Mouse (Mus musculus): ENCODE data around the gene Nudt6. TPM values are rescaled to one million over a fixed set of nuclear protein-coding genes. Genes with fewer than 3 reads are reported as not detected.
A peak's percentile ranks its signal among the peaks of the same experiment; 100 is the strongest.

The Nudt6 gene
- polyA plus RNA-seq (2015; fragmentation: Nextera tagmentation; extraction: Ambion mirVana), result 13.4 and 13.7 TPM in 2 replicates

- Histone ChIP-seq H3K4me1 (replicated peaks) (peaks cover 18% of the 10 kb centered on the region), H3K4me2 (peak within 1 kb of the TSS; percentile 88), H3K36me3 (peaks cover 4% of the 10 kb centered on the region; the same call in 1 of the 2 replicates), H3K9ac (peak within 1 kb of the TSS; percentile 75), H3K4me3 (peak within 1 kb of the TSS; percentile 87), H3K27me3 (no peaks in the 10 kb centered on the region), H3K9me3 (replicated peaks) (no peaks in the 10 kb centered on the region), H3K27ac (peak within 1 kb of the TSS; percentile 96)
- 0% methylated on average over 50 of the region's 50 CpGs for WGBS
- peak; percentile 87 for ATAC-seq (replicated peaks; ENCODE audit: insufficient number of reproducible peaks, insufficient read depth, low FRiP score, low read depth)
Observed at GRCm38 (mm10) chr3:37420072-37420471, at the start of gene Nudt6. Gene Nudt6, minus strand, starts transcription at chr3:37420211.

GRCm38 (mm10) chr3:37469353-37469752 lies 49.3 kb upstream of the Nudt6 start:
- H3K27ac ChIP-seq, result no peak overlapping the region
- H3K4me2 ChIP-seq, result no peak overlapping the region
- H3K4me1 ChIP-seq (replicated peaks), result no peaks in the 10 kb centered on the region
- H3K9ac ChIP-seq, result no peak overlapping the region
- H3K4me3 ChIP-seq, result no peak overlapping the region
- no peak for ATAC-seq (replicated peaks; ENCODE audit: insufficient number of reproducible peaks, insufficient read depth, low FRiP score, low read depth)
- no peaks in the 10 kb centered on the region for H3K9me3 ChIP-seq (replicated peaks)
- no peaks in the 10 kb centered on the region for H3K36me3 ChIP-seq
- 67% methylated on average over 4 of the region's 4 CpGs for WGBS
- no peaks in the 10 kb centered on the region for H3K27me3 ChIP-seq

- whole genome bisulfite sequencing, result 84% methylated on average over 2 of the region's 2 CpGs
- H3K27ac ChIP-seq, result no peak overlapping the region
- H3K4me3 ChIP-seq, result no peak overlapping the region
- no peaks in the 10 kb centered on the region for H3K36me3 ChIP-seq
- no peaks in the 10 kb centered on the region for H3K4me1 ChIP-seq (replicated peaks)
- H3K9ac ChIP-seq, result no peak overlapping the region
- no peaks in the 10 kb centered on the region for H3K27me3 ChIP-seq
- no peak for ATAC-seq (replicated peaks; ENCODE audit: insufficient number of reproducible peaks, insufficient read depth, low FRiP score, low read depth)
- H3K9me3 ChIP-seq (replicated peaks), result no peaks in the 10 kb centered on the region
- H3K4me2 ChIP-seq, result no peak overlapping the region
Observed at GRCm38 (mm10) chr3:37468170-37468569, 48.2 kb upstream of the Nudt6 start.

- Histone ChIP-seq H3K9ac (no peak overlapping the region), H3K4me2 (no peak overlapping the region), H3K9me3 (replicated peaks) (no peaks in the 10 kb centered on the region), H3K27me3 (no peaks in the 10 kb centered on the region), H3K4me1 (replicated peaks) (no peaks in the 10 kb centered on the region), H3K36me3 (no peaks in the 10 kb centered on the region), H3K27ac (no peak overlapping the region), H3K4me3 (no peak overlapping the region)
- no peak for ATAC-seq (replicated peaks; ENCODE audit: insufficient number of reproducible peaks, insufficient read depth, low FRiP score, low read depth)
- WGBS, result 63% methylated on average over 1 of the region's 1 CpGs
Observed at GRCm38 (mm10) chr3:37455992-37456391, 36.0 kb upstream of the Nudt6 start.

- Histone ChIP-seq H3K27me3 (no peaks in the 10 kb centered on the region), H3K9ac (no peak overlapping the region), H3K4me3 (no peak overlapping the region), H3K4me2 (no peak overlapping the region), H3K4me1 (replicated peaks) (no peaks in the 10 kb centered on the region), H3K27ac (no peak overlapping the region), H3K9me3 (replicated peaks) (no peaks in the 10 kb centered on the region), H3K36me3 (0 out of 2 replicates have a peak, but pooled peaks cover 2% of the 10 kb centered on the region)
- no peak for ATAC-seq (replicated peaks; ENCODE audit: insufficient number of reproducible peaks, insufficient read depth, low FRiP score, low read depth)
- WGBS, result 81% methylated on average over 2 of the region's 2 CpGs
Observed at GRCm38 (mm10) chr3:37443409-37443808, 23.4 kb upstream of the Nudt6 start.

- Histone ChIP-seq H3K9me3 (replicated peaks) (no peaks in the 10 kb centered on the region), H3K27ac (no peak overlapping the region), H3K27me3 (no peaks in the 10 kb centered on the region), H3K4me1 (replicated peaks) (no peaks in the 10 kb centered on the region), H3K4me3 (no peak overlapping the region), H3K4me2 (no peak overlapping the region), H3K9ac (no peak overlapping the region), H3K36me3 (no peaks in the 10 kb centered on the region; the same call in 1 of the 2 replicates)
- ATAC-seq (replicated peaks; ENCODE audit: insufficient number of reproducible peaks, insufficient read depth, low FRiP score, low read depth), result no peak
- 65% methylated on average over 1 of the region's 1 CpGs for WGBS
Observed at GRCm38 (mm10) chr3:37439770-37440169, 19.8 kb upstream of the Nudt6 start.

- no peaks in the 10 kb centered on the region for H3K27me3 ChIP-seq
- no peaks in the 10 kb centered on the region for H3K4me1 ChIP-seq (replicated peaks)
- no peak overlapping the region for H3K4me2 ChIP-seq
- no peak for ATAC-seq (replicated peaks; ENCODE audit: insufficient number of reproducible peaks, insufficient read depth, low FRiP score, low read depth)
- H3K36me3 ChIP-seq, result peaks cover 24% of the 10 kb centered on the region
- no peaks in the 10 kb centered on the region for H3K9me3 ChIP-seq (replicated peaks)
- H3K9ac ChIP-seq, result no peak overlapping the region
- H3K27ac ChIP-seq, result no peak overlapping the region
- no peak overlapping the region for H3K4me3 ChIP-seq
Observed at GRCm38 (mm10) chr3:37430359-37430758, 10.3 kb upstream of the Nudt6 start.

- no peak overlapping the region for H3K27ac ChIP-seq
- H3K27me3 ChIP-seq, result no peaks in the 10 kb centered on the region
- H3K36me3 ChIP-seq, result peaks cover 24% of the 10 kb centered on the region
- no peak overlapping the region for H3K9ac ChIP-seq
- no peak overlapping the region for H3K4me3 ChIP-seq
- 97% methylated on average over 3 of the region's 3 CpGs for WGBS
- ATAC-seq (replicated peaks; ENCODE audit: insufficient number of reproducible peaks, insufficient read depth, low FRiP score, low read depth), result no peak
- no peak overlapping the region for H3K4me2 ChIP-seq
- peaks cover 4% of the 10 kb centered on the region for H3K4me1 ChIP-seq (replicated peaks)
- H3K9me3 ChIP-seq (replicated peaks), result no peaks in the 10 kb centered on the region
Observed at GRCm38 (mm10) chr3:37426069-37426468, 6.1 kb upstream of the Nudt6 start.

GRCm38 (mm10) chr3:37421179-37421578 lies 1.2 kb upstream of the Nudt6 start:
- Histone ChIP-seq H3K9ac (peak overlapping the region; percentile 68), H3K4me3 (peak overlapping the region; percentile 82), H3K27me3 (no peaks in the 10 kb centered on the region), H3K4me2 (peak overlapping the region; percentile 88), H3K9me3 (replicated peaks) (no peaks in the 10 kb centered on the region), H3K4me1 (replicated peaks) (peaks cover 18% of the 10 kb centered on the region), H3K36me3 (peaks cover 8% of the 10 kb centered on the region; the same call in 1 of the 2 replicates), H3K27ac (no peak overlapping the region)
- WGBS, result 15% methylated on average over 3 of the region's 3 CpGs
- no peak for ATAC-seq (replicated peaks; ENCODE audit: insufficient number of reproducible peaks, insufficient read depth, low FRiP score, low read depth)

GRCm38 (mm10) chr3:37420641-37421040 lies 630 bp upstream of the Nudt6 start:
- H3K9me3 ChIP-seq (replicated peaks), result no peaks in the 10 kb centered on the region
- under 1% methylated on average over 24 of the region's 24 CpGs for WGBS
- no peak for ATAC-seq (replicated peaks; ENCODE audit: insufficient number of reproducible peaks, insufficient read depth, low FRiP score, low read depth)
- H3K4me3 ChIP-seq, result peak overlapping the region; percentile 82
- peaks cover 18% of the 10 kb centered on the region for H3K4me1 ChIP-seq (replicated peaks)
- H3K4me2 ChIP-seq, result peak overlapping the region; percentile 88
- peaks cover 5% of the 10 kb centered on the region; the same call in 1 of the 2 replicates for H3K36me3 ChIP-seq
- H3K27me3 ChIP-seq, result no peaks in the 10 kb centered on the region
- peak overlapping the region; percentile 87 for H3K27ac ChIP-seq
- H3K9ac ChIP-seq, result peak overlapping the region; percentile 68

- Histone ChIP-seq H3K9ac (peak within 1 kb of the TSS; percentile 75), H3K27me3 (no peaks in the 10 kb centered on the region), H3K27ac (peak within 1 kb of the TSS; percentile 96), H3K4me2 (peak within 1 kb of the TSS; percentile 88), H3K4me3 (peak within 1 kb of the TSS; percentile 87), H3K4me1 (replicated peaks) (peaks cover 20% of the 10 kb centered on the region), H3K9me3 (replicated peaks) (no peaks in the 10 kb centered on the region), H3K36me3 (no peaks in the 10 kb centered on the region)
- ATAC-seq (replicated peaks; ENCODE audit: insufficient number of reproducible peaks, insufficient read depth, low FRiP score, low read depth), result peak; percentile 95
- under 1% methylated on average over 48 of the region's 50 CpGs for WGBS
Observed at GRCm38 (mm10) chr3:37419458-37419991, 486 bp downstream of the Nudt6 start, which contains the start of gene Spata5. Gene Spata5, plus strand, starts transcription at chr3:37419896.

- no peaks in the 10 kb centered on the region for H3K27me3 ChIP-seq
- peak overlapping the region; percentile 96 for H3K27ac ChIP-seq
- WGBS, result 0% methylated on average over 30 of the region's 30 CpGs
- H3K4me2 ChIP-seq, result peak overlapping the region; percentile 78
- peak overlapping the region; percentile 87 for H3K4me3 ChIP-seq
- peak overlapping the region; percentile 75 for H3K9ac ChIP-seq
- H3K4me1 ChIP-seq (replicated peaks), result peaks cover 21% of the 10 kb centered on the region
- no peaks in the 10 kb centered on the region for H3K9me3 ChIP-seq (replicated peaks)
- ATAC-seq (replicated peaks; ENCODE audit: insufficient number of reproducible peaks, insufficient read depth, low FRiP score, low read depth), result no peak; the same call in 1 of the 2 replicates
- no peaks in the 10 kb centered on the region for H3K36me3 ChIP-seq
Observed at GRCm38 (mm10) chr3:37418961-37419457, 1.0 kb downstream of the Nudt6 start.
